Mouse (Mus musculus) heart, postnatal 10 days (tissue): ENCODE measurements around the gene Mok. TPM values are rescaled to one million over a fixed set of nuclear protein-coding genes. Genes with fewer than 3 reads are reported as not detected.

ENCODE experiments used
- DNase-seq, 2 experiments: peaks; one replicate each; pipeline ENCODE4 v3.0.0; 2021
- intact Hi-C: fragments of 180-260 bp; cut with DNase I; formaldehyde crosslinking; loops from one replicate; pipeline ENCODE4 v1.15.1; 2025
- total RNA-seq, 2 experiments: library from RNA; stranded (reverse); gene quantifications; 2 replicates each; pipeline ENCODE4 v1.2.3; 2021

Mok gene
- total RNA-seq, 2 experiments from 2014 or later, result 0.57 to 0.62 TPM

DNA sequence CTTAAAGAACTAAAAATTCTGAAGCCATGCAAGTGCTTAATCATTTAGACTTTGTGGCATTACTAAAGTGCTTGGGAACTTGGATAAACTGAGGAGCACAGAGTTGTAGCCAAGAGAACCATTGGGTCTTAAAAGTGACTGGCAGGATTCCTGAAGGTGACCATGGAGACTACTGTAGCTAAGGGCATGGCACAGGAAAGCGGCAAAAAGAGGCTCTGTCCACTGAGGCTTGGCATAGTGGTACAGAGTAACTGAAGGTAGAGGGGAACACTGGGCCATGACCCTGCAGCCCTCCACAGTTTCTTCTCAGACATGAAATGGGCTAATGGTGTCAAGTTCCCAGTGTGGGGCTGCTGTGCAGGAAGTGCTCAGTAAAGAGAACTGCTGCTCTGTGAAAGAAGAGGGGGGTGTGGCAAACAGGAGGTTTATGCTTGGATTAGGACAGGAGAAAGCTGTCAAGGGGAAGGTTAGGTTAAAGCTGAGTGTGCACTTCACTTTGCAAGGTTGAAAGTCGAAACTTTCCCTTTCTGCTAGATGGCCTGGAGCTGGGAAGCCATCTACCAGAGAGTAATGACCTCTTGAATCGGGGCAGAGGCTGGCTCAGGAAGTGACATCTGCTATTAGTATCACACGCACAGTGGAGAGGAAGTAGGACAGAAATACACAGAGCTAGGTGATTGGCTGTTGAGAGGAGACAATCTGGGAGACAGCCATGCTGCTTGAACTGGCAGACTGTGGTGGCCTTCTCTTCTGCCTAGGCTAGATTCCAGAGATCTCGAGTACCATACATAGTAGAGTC, 64.9 kb downstream of the Mok start:
- DNase-seq, result peak; percentile 26 to 35
- intact Hi-C loops, result no loop called here

DNA sequence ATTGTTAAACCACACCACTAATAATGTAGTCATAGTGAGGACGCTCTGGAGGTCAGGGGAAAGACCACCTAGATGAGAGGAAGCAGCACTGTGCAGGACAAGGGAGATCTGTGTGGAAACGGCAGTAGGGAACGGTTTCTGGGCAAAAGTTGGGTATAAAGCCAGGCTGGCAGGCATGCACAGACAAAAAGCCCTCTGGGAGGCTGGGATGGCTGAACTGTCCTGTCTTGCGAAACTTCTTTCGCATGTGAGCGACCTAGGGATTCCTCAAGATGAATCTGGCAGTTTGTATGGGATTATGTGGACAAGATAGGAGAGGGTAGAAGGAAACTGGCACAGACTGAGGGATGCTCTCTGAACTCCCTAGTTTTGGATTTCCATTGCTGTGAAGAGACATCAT, 68.8 kb downstream of the Mok start:
- intact Hi-C loops, result no loop called here
- DNase-seq, result no peak

DNA sequence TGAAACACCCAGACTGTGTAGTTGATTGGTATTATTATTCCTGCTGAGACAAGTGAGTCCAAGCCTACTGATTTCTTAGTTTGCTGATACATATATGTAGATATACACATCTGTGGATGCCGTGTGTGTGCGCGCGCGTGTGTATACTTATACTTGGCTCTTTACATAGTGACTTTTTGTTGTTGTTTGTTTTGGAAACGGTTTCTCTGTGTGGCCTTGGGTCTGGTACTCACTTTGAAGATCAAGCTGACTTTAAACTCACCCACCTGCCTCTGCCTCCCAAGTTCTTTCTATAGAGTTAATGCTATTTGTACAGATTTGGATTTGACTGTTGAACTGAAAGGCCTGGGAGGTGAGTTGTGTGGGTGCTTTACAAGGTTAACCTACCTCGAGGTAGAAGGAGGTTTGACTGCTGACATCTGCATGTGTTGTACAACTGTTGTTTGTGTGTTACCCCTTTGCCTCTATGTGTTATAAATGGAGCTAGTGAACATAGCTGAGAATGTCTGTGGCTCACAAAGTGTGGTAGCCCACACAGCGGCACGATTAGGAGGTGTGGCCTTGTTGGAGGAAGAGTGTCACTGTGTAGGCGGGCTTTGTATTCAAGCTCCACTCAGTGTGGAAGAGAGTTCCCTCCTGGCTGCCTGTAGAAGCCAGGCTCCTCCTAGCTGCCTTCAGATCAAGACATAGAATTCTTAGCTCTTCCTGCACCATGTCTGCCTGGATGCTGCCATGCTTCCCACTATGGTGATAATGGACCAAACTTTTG, 70.1 kb downstream of the Mok start:
- intact Hi-C loops, result no loop called here
- DNase-seq, result no peak

- intact Hi-C loops, result no loop called here
- no peak for DNase-seq
Observed at GRCm38 (mm10) chr12:110769660-110770297, 71.0 kb downstream of the Mok start.

GRCm38 (mm10) chr12:110768562-110768961, 72.2 kb downstream of the Mok start:
- intact Hi-C loops, result no loop called here
- DNase-seq, result no peak

DNA sequence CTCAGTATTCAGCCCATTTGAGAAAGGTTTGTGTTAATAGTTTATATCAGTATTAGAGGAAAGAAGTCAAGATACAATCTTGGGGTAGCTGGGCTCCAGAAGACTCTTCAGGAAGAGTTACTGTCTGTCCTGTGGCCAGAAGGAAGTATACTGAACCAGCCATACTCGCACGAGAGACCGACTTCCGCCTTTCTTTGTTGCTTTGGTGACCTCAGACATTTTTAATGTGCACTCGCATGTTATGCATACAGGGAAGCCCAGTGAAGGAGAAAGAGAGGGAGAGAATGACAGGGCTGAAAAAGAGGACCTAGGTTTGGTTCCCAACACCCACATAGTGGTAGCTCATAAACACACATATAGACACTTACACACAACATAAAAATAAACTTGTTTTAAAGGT, 76.2 kb downstream of the Mok start:
- DNase-seq, result no peak

DNA sequence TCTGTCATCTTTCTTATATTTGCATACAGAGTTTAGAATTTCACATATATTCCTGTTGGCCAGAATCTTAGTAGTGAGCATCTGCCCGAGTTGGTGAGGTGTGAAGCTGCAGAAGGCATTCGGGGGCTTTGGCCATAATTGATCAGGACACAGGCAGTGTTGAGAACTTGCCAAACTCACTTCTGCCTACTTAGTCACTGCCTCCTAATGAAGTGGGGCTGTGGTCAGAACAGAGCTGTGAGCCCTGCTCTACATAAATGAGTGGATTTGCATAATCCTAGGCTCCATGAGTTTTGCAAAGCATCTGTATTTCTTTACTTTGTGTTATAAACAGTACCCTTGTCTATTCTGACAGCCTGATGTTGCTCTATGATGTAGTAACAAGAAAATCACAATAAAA, 78.4 kb downstream of the Mok start:
- DNase-seq, result no peak
- intact Hi-C loops, result no loop called here

More for the DNA sequence above, 76.2 kb downstream of the Mok start:
- intact Hi-C loops, result no loop called here

- intact Hi-C loops, result no loop called here
- DNase-seq, result no peak
Observed at GRCm38 (mm10) chr12:110758932-110759331, 81.8 kb downstream of the Mok start.

Other genes with a start within 250 kb of the Mok start
- gene Dync1h1, start 239.5 kb downstream of the Mok start, total RNA-seq, result 100 to 1,000 TPM; 162 to 183 TPM
- gene 1700001K19Rik, start 158.3 kb downstream of the Mok start, total RNA-seq, result not detected
- 100 to 1,000 TPM; 176 to 182 TPM for gene Hsp90aa1, start 138.2 kb downstream of the Mok start, total RNA-seq
- gene Wdr20, start 103.0 kb downstream of the Mok start, total RNA-seq, result 10 to 100 TPM; 29.0 to 34.0 TPM
- 1 to 10 TPM; 7.1 to 7.4 TPM for gene Zfp839, start 9.3 kb upstream of the Mok start, total RNA-seq
- 10 to 100 TPM; 37.0 to 43.9 TPM for gene Cinp, start 48.2 kb upstream of the Mok start, total RNA-seq
- 1 to 10 TPM; 5.2 to 6.3 TPM for gene Tecpr2, start 48.3 kb upstream of the Mok start, total RNA-seq
- gene Ankrd9, start 138.1 kb upstream of the Mok start, total RNA-seq, result 10 to 100 TPM; 35.4 to 70.2 TPM
- 10 to 100 TPM; 25.3 to 27.9 TPM for gene Rcor1, start 198.4 kb upstream of the Mok start, total RNA-seq